Mouse (Mus musculus) brain, adult 2 months (tissue): Measurements from ENCODE around the gene Ptprr.

ENCODE experiments used
- DNase-seq: peaks from one replicate; pipeline ENCODE4 v3.0.0; 2011; ENCODE audit warnings: low read depth, low spot score

Ptprr gene

DNA sequence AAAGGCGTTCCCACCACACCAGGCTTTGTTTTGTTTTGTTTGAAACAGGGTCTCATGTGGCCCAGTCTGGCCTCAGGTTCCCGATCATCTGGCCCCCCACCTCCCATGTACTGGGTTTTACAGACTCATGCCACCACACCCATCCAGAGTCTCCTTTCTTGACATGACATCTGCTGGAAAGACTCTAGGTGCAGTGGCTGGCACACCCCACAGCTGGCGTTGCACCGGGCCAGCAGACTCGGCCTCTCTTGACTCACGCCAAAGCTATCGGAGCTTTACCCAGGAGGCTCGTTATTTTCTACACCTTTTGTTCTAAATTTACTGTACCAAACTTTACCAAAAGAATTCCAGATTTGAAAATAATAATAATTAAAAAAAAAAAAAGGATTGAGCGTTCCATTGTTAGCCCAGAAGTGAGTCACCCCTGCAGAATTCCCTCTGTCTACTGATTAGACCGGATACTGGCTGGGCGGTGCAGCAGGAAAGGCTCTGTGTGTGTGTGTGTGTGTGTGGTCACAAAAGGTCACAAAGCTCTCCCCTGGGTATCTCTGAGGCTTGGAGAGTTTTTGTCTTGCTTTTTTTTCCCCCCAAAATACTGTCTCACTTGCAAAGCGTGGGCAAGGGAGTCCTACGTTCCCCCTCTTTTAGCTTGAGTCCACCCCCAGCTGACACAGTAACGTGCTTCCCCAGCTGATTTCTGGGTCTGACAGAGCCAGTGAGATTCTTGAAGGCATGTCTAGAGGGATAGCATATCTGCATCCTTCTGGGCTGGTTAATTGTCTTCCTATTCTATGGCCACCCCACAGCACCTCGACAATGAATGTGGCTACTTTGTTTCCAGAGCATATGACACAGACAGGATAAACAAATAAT, 248.8 kb downstream of the Ptprr start:
- peak; percentile 44 for DNase-seq

DNA sequence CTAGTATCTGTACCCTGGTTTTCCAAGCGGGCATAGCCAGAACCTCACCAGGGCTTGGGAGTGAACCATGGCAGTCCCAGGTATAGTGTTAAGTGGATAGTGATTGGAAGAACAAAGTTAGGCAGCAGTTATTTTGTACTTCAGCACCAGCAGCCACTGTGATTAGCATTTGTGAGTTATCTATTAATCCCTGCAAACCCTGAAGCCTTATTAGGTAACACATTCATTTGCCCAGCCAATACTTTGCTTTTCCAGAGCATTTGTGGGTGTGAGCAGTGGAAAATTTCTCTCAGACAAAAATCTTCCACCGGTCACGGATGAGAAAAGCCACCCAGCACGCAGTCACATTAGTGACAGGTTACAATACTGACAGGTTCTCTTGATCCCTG, 249.4 kb downstream of the Ptprr start:
- no peak for DNase-seq

GRCm38 (mm10) chr10:116268343-116268742, 250.3 kb downstream of the Ptprr start:
- no peak for DNase-seq

GRCm38 (mm10) chr10:116270646-116271469, 252.8 kb downstream of the Ptprr start:
- DNase-seq = no peak

DNA sequence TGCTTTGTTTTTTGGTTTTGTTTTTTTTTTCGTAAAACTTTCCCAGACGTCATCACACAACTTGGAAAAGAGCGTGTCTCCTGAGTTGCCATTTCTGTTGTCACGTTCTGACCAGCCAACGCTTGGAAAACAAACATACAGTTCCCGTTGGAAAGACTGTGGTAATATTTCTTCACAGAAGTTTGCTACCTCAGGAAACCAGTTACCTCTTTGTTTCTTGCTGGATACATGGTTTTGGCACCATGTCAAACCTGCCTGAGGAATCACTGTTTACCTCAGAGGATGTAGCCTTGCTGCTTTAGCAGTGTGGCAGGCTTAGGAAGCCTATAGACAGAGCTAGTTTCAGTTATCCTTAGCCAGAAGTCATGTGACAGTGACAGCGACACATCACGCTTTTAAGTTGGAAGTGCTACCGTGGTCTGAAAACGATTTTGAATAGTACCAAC, 253.5 kb downstream of the Ptprr start:
- DNase-seq = no peak

DNA sequence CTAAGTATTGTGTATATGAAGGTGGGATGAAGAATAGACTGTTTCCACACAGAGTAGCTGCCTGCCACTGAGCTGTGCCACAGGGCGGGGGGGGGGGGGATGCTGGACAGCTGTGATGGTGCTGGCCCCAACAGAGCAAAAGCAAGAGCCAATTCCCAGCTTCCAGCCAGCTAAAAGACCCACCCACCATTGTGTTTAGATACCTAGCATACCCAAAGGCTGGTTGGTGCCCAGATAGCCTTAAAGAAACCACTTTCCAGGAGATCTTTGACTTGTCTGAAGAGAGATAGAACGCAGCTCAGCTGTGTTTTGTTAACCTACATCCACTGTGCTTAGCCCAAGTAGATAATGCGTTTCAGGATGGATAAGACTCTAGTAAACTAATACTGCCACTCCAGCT, 254.1 kb downstream of the Ptprr start:
- no peak for DNase-seq

DNA sequence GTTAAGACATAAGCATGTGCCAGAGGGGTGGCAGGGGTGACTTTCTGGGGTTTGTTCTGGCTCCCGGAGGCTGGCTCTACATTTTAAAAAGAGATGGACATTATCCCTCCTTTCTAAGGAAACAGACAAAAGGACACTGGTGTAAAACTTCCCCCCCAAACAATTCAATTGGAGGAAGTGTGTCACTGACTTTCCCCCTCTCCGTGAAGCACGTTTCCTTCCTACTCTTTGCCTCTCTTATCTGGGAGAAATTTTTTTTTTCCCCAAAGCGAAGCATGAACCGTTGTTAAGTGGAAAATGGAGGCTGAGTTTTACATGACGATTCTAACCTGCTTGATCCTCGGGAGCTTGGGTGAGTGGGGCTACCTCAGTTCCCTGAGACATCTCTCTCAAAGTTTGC, 257.3 kb downstream of the Ptprr start, which contains the start of gene Ptprb:
Gene Ptprb, plus strand, starts transcription at position 244 of the 400 bp plus-strand sequence.
- no peak for DNase-seq

DNA sequence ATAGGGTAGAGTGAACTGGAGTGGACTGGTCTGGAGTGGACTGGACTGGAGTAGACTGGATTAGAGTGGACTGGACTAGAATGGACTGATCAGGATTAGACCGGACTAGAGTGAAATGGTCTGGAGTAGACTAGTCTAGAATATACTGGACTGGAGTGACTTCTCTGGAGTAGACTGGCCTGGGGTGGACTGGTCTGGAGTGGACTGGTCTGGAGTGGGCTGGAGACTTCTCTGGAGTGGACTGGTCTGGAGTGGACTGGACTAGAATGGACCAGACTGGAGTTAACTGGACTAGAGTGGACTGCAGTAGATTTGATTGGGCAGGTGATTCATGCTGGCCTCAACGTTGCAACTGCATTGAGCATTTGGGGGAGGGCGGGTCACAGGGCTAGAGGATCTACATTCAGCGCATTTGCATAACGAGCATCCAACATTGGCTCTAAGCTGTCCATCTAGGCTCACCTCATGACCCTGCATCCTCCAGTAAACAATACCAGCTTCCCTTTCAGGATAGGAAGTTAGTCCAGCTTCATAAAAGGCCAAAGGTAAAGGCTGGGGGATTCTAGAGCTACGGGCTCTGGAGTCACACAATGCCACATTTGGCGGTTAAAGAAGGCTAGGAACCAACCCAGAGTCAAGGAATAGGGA, 268.8 kb downstream of the Ptprr start:
- no peak for DNase-seq

DNA sequence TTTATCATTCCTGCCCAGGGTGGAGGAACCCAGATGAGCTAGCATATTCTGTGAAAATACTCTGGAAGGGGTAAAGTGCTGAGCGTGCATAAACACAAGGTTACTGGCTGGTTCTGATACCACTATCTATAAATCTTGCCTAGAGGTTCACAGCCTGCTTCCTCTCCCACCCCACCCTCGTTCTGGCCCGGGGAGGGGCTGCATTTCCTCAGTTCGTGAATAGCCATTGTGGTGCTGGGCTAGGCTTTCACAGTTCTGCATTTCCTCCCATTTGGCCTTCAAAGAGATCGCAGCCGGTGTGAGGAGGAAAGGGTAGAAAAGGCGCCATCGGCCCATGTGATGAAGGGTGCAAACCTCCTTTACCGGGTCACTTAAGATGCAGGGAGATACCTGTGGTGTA, 270.1 kb downstream of the Ptprr start:
- no peak for DNase-seq

DNA sequence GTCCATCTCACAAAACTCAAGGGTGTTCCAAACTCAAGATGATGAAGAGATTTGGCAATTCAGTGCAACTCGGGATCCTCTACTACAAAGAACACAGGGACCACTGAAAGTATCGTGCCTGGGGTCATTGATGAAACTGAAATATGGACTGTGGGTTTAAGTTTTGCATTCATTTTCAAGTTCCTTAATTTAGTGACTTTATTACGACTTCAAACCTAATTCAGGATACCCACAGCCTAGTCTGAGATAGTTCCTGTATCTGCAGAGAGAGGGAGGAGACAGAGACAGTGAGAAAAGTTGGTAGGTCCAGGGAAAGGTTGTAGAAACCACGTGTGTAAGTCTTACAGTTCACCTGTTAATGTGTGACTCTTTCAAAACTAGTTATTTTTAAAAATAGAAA, 272.5 kb downstream of the Ptprr start:
- DNase-seq = no peak

- DNase-seq = peak; percentile 92
These were observed 273.2 kb downstream of the Ptprr start for GRCm38 (mm10) chr10:116291153-116291755.

- DNase-seq = no peak
These were observed 278.4 kb downstream of the Ptprr start for GRCm38 (mm10) chr10:116296439-116296838.

- DNase-seq = no peak
These were observed 279.8 kb downstream of the Ptprr start for GRCm38 (mm10) chr10:116297854-116298253.

DNA sequence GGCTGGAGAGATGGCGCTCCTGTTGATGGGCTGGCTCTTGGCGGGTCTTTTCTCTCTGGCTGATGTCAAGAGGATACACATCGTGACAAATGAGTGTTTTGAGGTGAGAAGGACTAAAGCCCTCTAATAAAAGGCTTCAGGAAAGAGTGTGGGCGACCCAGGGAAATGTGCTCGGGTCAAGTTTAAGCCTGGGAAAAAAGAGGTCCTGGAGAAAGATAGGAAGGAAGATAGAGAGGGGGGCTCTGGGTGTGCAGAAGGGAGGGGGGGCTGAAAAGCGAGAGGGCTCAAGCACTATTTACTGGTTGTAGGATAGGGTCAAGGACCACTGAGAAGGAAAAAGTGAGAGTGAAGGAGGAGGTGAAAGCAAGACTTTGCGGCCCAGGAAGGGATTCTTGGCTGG, 282.8 kb downstream of the Ptprr start:
- no peak for DNase-seq

- no peak for DNase-seq
These were observed 283.2 kb downstream of the Ptprr start for GRCm38 (mm10) chr10:116301258-116301657.

DNA sequence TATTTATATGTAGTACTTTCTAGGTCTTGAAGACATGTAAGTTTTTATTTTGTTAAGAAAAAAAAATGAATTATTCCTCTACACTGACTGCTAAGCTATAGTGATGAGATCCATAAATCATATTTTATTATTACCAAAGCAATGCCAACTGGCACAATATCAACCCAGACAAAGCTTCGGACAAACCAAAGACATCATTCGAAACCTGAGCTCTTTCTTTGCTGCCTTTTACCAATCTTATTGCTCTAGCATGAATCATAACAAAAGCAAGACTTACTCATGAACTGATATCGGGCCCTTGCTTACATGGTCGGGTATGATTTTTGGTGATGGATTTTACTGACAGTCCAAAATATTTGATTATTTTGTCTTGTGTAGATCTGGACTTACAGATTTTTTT, 286.3 kb downstream of the Ptprr start:
- DNase-seq = no peak

DNA sequence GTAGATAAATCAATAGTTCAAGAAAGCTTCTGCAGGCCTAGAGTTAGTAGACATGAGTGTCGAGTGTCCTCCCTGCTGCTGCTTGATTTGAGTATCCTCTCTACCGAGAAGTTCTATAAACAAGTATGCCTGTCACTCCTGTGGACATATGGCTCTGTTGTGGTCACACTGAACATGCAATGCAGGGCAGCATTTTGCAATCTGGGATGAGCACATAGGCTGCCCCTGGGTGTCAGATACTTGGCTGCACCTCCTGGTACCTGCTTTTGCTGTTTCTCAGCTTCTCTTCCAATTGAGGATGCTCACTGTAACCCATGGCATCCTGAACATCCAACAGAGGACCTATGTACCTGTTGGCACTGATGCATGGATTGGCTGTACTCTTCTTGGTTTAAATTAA, 291.4 kb downstream of the Ptprr start:
- no peak for DNase-seq

DNA sequence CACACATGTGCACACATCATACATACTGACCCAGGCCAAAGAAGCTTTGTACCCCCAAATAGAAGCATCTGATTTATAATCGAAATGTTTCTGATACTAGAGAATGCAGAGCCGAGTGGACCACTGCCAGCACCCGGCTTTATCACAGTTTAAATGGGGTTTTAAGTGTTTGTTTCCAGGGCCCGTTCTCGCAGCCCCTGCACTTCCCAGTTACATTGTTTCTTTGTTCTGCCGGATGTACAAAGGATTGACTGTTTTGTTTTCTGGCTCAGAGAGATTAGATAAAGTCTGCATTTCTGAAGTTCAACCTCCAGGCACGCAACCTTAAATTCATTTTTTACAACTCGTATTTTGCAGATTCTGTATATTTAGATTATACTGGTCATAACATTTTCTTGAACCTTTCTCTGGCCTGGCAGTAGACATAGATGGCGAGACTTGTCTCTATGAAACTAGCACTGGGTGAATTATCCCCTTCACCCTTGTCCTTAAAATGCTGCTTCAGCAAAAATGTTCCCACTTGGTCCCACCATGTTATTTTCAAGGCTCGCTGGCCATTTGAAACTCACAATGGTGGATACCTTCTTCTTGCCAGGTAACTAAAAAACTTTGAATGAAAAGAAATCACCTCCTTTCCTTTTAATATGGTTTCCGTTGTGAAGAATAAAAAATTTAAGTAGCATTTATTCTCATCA, 292.6 kb downstream of the Ptprr start:
- DNase-seq = no peak

DNA sequence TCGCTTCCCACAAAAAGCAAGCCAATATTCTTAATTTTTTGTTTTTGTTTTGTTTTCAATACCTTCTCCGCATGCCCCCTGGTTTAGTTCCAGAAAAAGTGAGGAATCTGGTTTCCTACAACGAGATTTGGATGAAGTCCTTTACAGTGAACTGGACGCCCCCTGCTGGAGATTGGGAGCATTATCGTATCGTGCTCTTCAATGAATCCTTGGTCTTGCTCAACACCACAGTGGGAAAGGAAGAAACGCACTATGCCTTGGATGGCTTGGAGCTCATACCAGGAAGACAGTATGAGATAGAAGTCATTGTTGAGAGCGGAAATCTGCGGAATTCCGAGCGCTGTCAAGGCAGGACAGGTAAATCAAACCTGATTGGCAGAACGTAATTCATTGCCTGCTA, 301.2 kb downstream of the Ptprr start:
- DNase-seq = peak; percentile 93
